Mouse (Mus musculus): ENCODE measurements around the gene Cdh13. TPM values are rescaled to one million over a fixed set of nuclear protein-coding genes. Genes with fewer than 3 reads are reported as not detected.
A peak's percentile ranks its signal among the peaks of the same experiment; 100 is the strongest.
"Not testable (repeated sequence)": the region's sequence is repeated elsewhere in the genome, so short reads cannot be mapped to it uniquely, and the experiment has no call there.

The Cdh13 gene
- polyA plus RNA-seq, 1 experiment from 2014 or later: 5.6 TPM

GRCm38 (mm10) chr8:119277047-119277451 lies 993.5 kb downstream of the Cdh13 start:
- Histone ChIP-seq H3K4me1 (replicated peaks; ENCODE audit: control insufficient read depth, insufficient read depth, low read length) (no peaks in the 10 kb centered on the region), H3K4me3 (ENCODE audit: low read depth, low read length) (no peak overlapping the region), H3K4me2 (replicated peaks; ENCODE audit: low read depth) (no peak overlapping the region), H3K27me3 (replicated peaks; ENCODE audit: control insufficient read depth, insufficient read depth, low read length) (no peaks in the 10 kb centered on the region), H3K9me3 (ENCODE audit: control insufficient read depth) (no peaks in the 10 kb centered on the region), H3K27ac (ENCODE audit: low read depth, low read length) (no peak overlapping the region), H3K9ac (ENCODE audit: low read depth, low read length) (no peak overlapping the region), H3K36me3 (ENCODE audit: control insufficient read depth, insufficient read depth) (no peaks in the 10 kb centered on the region)
- ATAC-seq: no peak
- TF ChIP-seq CTCF (IDR thresholded peaks at IDR 0.05; ENCODE audit: low read depth): no peak
- WGBS: 59% methylated on average over 3 of the region's 3 CpGs

- Histone ChIP-seq H3K9me3 (ENCODE audit: control insufficient read depth) (no peaks in the 10 kb centered on the region), H3K4me2 (replicated peaks; ENCODE audit: low read depth) (no peak overlapping the region), H3K4me3 (ENCODE audit: low read depth, low read length) (no peak overlapping the region), H3K36me3 (ENCODE audit: control insufficient read depth, insufficient read depth) (no peaks in the 10 kb centered on the region), H3K9ac (ENCODE audit: low read depth, low read length) (no peak overlapping the region), H3K27ac (ENCODE audit: low read depth, low read length) (no peak overlapping the region), H3K27me3 (replicated peaks; ENCODE audit: control insufficient read depth, insufficient read depth, low read length) (no peaks in the 10 kb centered on the region), H3K4me1 (replicated peaks; ENCODE audit: control insufficient read depth, insufficient read depth, low read length) (no peaks in the 10 kb centered on the region)
- 90% methylated on average over 2 of the region's 2 CpGs for WGBS
- no peak for ATAC-seq
- TF ChIP-seq CTCF (IDR thresholded peaks at IDR 0.05; ENCODE audit: low read depth): no peak
Measured at GRCm38 (mm10) chr8:119281761-119282160, 998.2 kb downstream of the Cdh13 start.

- no peaks in the 10 kb centered on the region for H3K4me1 ChIP-seq (replicated peaks; ENCODE audit: control insufficient read depth, insufficient read depth, low read length)
- no peak for TF ChIP-seq CTCF (IDR thresholded peaks at IDR 0.05; ENCODE audit: low read depth)
- ATAC-seq: no peak
Measured at GRCm38 (mm10) chr8:119284516-119284915, 1001.0 kb downstream of the Cdh13 start.

GRCm38 (mm10) chr8:119284920-119285319 lies 1001.4 kb downstream of the Cdh13 start:
- no peak overlapping the region for H3K9ac ChIP-seq (ENCODE audit: low read depth, low read length)

More at GRCm38 (mm10) chr8:119284516-119284915, 1001.0 kb downstream of the Cdh13 start:
- Histone ChIP-seq H3K4me2 (replicated peaks; ENCODE audit: low read depth) (no peak overlapping the region), H3K27ac (ENCODE audit: low read depth, low read length) (no peak overlapping the region), H3K27me3 (replicated peaks; ENCODE audit: control insufficient read depth, insufficient read depth, low read length) (no peaks in the 10 kb centered on the region), H3K36me3 (ENCODE audit: control insufficient read depth, insufficient read depth) (no peaks in the 10 kb centered on the region), H3K9me3 (ENCODE audit: control insufficient read depth) (no peaks in the 10 kb centered on the region), H3K9ac (ENCODE audit: low read depth, low read length) (no peak overlapping the region), H3K4me3 (ENCODE audit: low read depth, low read length) (no peak overlapping the region)
- whole genome bisulfite sequencing: 75% methylated on average over 9 of the region's 9 CpGs

GRCm38 (mm10) chr8:119295477-119295876 lies 1011.9 kb downstream of the Cdh13 start:
- ATAC-seq: no peak
- 82% methylated on average over 13 of the region's 13 CpGs for WGBS

More at GRCm38 (mm10) chr8:119284920-119285319, 1001.4 kb downstream of the Cdh13 start:
- no peaks in the 10 kb centered on the region for H3K9me3 ChIP-seq (ENCODE audit: control insufficient read depth)
- no peaks in the 10 kb centered on the region for H3K4me1 ChIP-seq (replicated peaks; ENCODE audit: control insufficient read depth, insufficient read depth, low read length)
- no peak for ATAC-seq
- H3K27ac ChIP-seq (ENCODE audit: low read depth, low read length): no peak overlapping the region
- no peaks in the 10 kb centered on the region for H3K36me3 ChIP-seq (ENCODE audit: control insufficient read depth, insufficient read depth)
- no peak for TF ChIP-seq CTCF (IDR thresholded peaks at IDR 0.05; ENCODE audit: low read depth)
- 82% methylated on average over 4 of the region's 4 CpGs for WGBS
- H3K27me3 ChIP-seq (replicated peaks; ENCODE audit: control insufficient read depth, insufficient read depth, low read length): no peaks in the 10 kb centered on the region
- H3K4me3 ChIP-seq (ENCODE audit: low read depth, low read length): no peak overlapping the region
- no peak overlapping the region for H3K4me2 ChIP-seq (replicated peaks; ENCODE audit: low read depth)

GRCm38 (mm10) chr8:119297752-119298151 lies 1014.2 kb downstream of the Cdh13 start:
- H3K27me3 ChIP-seq (replicated peaks; ENCODE audit: control insufficient read depth, insufficient read depth, low read length); H3K36me3 ChIP-seq (ENCODE audit: control insufficient read depth, insufficient read depth); ATAC-seq; H3K4me3 ChIP-seq (ENCODE audit: low read depth, low read length); H3K9me3 ChIP-seq (ENCODE audit: control insufficient read depth); H3K4me1 ChIP-seq (replicated peaks; ENCODE audit: control insufficient read depth, insufficient read depth, low read length); H3K4me2 ChIP-seq (replicated peaks; ENCODE audit: low read depth); H3K9ac ChIP-seq (ENCODE audit: low read depth, low read length); H3K27ac ChIP-seq (ENCODE audit: low read depth, low read length): not testable (repeated sequence)
- TF ChIP-seq CTCF (IDR thresholded peaks at IDR 0.05; ENCODE audit: low read depth): peak; percentile 75
- WGBS: 25% methylated on average over 3 of the region's 3 CpGs

More at GRCm38 (mm10) chr8:119295477-119295876, 1011.9 kb downstream of the Cdh13 start:
- no peak for TF ChIP-seq CTCF (IDR thresholded peaks at IDR 0.05; ENCODE audit: low read depth)
- Histone ChIP-seq H3K36me3 (ENCODE audit: control insufficient read depth, insufficient read depth) (no peaks in the 10 kb centered on the region), H3K9ac (ENCODE audit: low read depth, low read length) (no peak overlapping the region), H3K27me3 (replicated peaks; ENCODE audit: control insufficient read depth, insufficient read depth, low read length) (no peaks in the 10 kb centered on the region), H3K27ac (ENCODE audit: low read depth, low read length) (no peak overlapping the region), H3K4me1 (replicated peaks; ENCODE audit: control insufficient read depth, insufficient read depth, low read length) (no peaks in the 10 kb centered on the region), H3K9me3 (ENCODE audit: control insufficient read depth) (peaks cover 4% of the 10 kb centered on the region; the same call in 1 of the 2 replicates), H3K4me2 (replicated peaks; ENCODE audit: low read depth) (no peak overlapping the region), H3K4me3 (ENCODE audit: low read depth, low read length) (no peak overlapping the region)

GRCm38 (mm10) chr8:119300335-119300734 lies 1016.8 kb downstream of the Cdh13 start:
- H3K4me2 ChIP-seq (replicated peaks; ENCODE audit: low read depth): no peak overlapping the region
- no peak for ATAC-seq
- H3K36me3 ChIP-seq (ENCODE audit: control insufficient read depth, insufficient read depth): no peaks in the 10 kb centered on the region
- peaks cover 6% of the 10 kb centered on the region; the same call in 1 of the 2 replicates for H3K9me3 ChIP-seq (ENCODE audit: control insufficient read depth)
- H3K9ac ChIP-seq (ENCODE audit: low read depth, low read length): no peak overlapping the region
- 85% methylated on average over 5 of the region's 5 CpGs for WGBS
- H3K4me3 ChIP-seq (ENCODE audit: low read depth, low read length): no peak overlapping the region
- H3K27me3 ChIP-seq (replicated peaks; ENCODE audit: control insufficient read depth, insufficient read depth, low read length): no peaks in the 10 kb centered on the region
- no peaks in the 10 kb centered on the region for H3K4me1 ChIP-seq (replicated peaks; ENCODE audit: control insufficient read depth, insufficient read depth, low read length)
- H3K27ac ChIP-seq (ENCODE audit: low read depth, low read length): no peak overlapping the region
- peak; percentile 28 for TF ChIP-seq CTCF (IDR thresholded peaks at IDR 0.05; ENCODE audit: low read depth)
